Mouse (Mus musculus) G1E (cell line): ENCODE measurements around the gene Gm28041.

Experiments
- CTCF ChIP-seq: IDR thresholded peaks from 2 replicates; pipeline ENCODE4 v1.5.1; 2012; ENCODE audit warnings: low read depth, low read length, inconsistent platforms, mixed read lengths
- GATA1 ChIP-seq: IDR thresholded peaks from 2 replicates; pipeline ENCODE4 v1.6.1; 2012; ENCODE audit warnings: borderline replicate concordance, low read length, inconsistent platforms, mixed read lengths
- POLR2AphosphoS5 ChIP-seq: IDR thresholded peaks from 2 replicates; pipeline ENCODE4 v1.6.1; 2012; ENCODE audit warnings: low read depth, low read length, inconsistent platforms; ENCODE audit not compliant: insufficient replicate concordance

GRCm38 (mm10) chr13:67332019-67332724, 43.4 kb downstream of the Gm28041 start, which contains the start of gene Zfp595:
- TF ChIP-seq CTCF: no peak
- no peak for TF ChIP-seq POLR2AphosphoS5
- TF ChIP-seq GATA1: no peak
